Mouse (Mus musculus) olfactory bulb, adult 2 months (tissue): Measurements from ENCODE around the gene Crip1.

Experiments used
- CTCF ChIP-seq: fragments of 200-500 bp; IDR thresholded peaks from 2 replicates; pipeline ENCODE4 v1.5.1; 2012; ENCODE audit warnings: low read depth, mild to moderate bottlenecking, low read length, moderate library complexity; ENCODE audit not compliant: insufficient read depth
- POLR2A ChIP-seq: fragments of 200-500 bp; IDR thresholded peaks from 2 replicates; pipeline ENCODE4 v1.6.1; 2012; ENCODE audit warnings: mild to moderate bottlenecking, low read depth, low read length, moderate library complexity; ENCODE audit not compliant: insufficient read depth

- TF ChIP-seq POLR2A (no peak), CTCF (no peak)
These were observed 3.2 kb downstream of the Crip1 start for GRCm38 (mm10) chr12:113149341-113149740.
